Mouse (Mus musculus) gastrocnemius, postnatal 25 days (tissue): ENCODE results near the gene Dapk3. TPM values are rescaled to one million over a fixed set of nuclear protein-coding genes. Genes with fewer than 3 reads are reported as not detected.
A peak's percentile ranks its signal among the peaks of the same experiment; 100 is the strongest.

Source experiments
- DNase-seq: peaks from one replicate; pipeline ENCODE4 v3.0.0; 2022
- long read RNA-seq, 2 experiments: library from polyadenylated mRNA; stranded (forward); transcript quantifications; one replicate each; pipeline ENCODE4 v2.0.0; 2021
- total RNA-seq, 2 experiments: library from RNA; stranded (reverse); gene quantifications; 1 replicate in 1 of 2; 2 replicates in 1 of 2; pipeline ENCODE4 v1.2.3; 2021

Dapk3 gene
- total RNA-seq: 10 to 100 TPM; 22.3 to 22.4 TPM
- long read RNA-seq, experiment 1, transcript Dapk3-202 (9 exons, 1,730 nt): major isoform, 43 of 61 reads
- long read RNA-seq, experiment 1, partial matches to known transcripts: 3 of 61 reads
- long read RNA-seq, experiment 1, other reads (novel, unspliced or antisense): 12 of 61 reads
- long read RNA-seq, experiment 2, transcript Dapk3-202 (9 exons, 1,730 nt): major isoform, 51 of 64 reads
- long read RNA-seq, experiment 2, partial matches to known transcripts: 6 of 64 reads
- long read RNA-seq, experiment 2, other reads (novel, unspliced or antisense): 5 of 64 reads

DNA sequence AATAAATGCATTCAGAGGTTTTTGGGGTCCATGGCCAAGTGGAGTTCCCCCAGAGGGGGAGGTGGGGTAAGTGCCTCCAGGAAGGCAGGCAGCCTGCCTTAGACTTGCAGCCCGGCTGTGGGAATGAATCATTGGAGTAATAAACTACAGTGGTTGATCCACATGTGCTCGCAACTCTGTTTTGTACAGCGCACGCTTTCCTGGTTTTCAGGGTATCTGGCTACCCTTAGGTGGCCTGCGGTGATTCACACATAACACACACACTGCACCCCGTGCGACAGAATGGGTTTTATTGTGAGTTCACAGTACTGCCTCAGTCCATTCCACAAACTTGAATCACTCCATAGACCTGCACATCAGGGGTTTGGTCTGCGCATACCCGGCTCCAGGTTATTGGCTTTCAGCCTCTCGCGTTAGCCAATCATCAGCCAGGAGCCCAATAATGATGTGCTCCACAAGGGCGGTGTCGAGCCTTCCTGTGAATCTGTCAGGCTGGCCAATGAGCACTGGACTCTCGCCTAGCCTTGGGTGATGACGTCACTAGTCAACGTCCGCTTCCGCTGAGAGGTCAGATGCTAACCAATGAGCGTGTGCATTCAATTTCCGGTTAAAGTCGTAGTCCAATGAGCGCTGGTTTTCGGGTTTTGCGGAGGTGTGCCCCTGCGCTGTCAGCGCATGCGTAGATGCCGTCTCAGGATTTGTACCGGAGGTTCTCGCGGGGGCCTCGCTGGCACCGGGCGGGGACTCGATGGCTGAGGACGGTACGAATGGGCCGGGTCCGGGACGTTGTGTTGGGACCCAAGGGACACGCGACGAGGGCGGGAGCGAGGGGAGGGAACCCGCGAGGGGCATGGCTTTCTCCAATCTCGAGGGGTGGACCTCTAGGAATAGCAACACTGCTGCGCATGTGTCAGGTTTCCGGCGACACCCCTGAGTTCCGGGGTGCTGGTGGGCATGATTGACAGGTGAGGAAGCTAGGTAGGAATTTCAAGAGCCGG lies at the start of gene Dapk3:
Gene Dapk3, plus strand, starts transcription at position 670 of the 998 bp plus-strand sequence.
- DNase-seq: peak; percentile 96

- peak; percentile 76 for DNase-seq
Measured at GRCm38 (mm10) chr10:81134181-81134587, 48.6 kb upstream of the Dapk3 start.

- DNase-seq: no peak
Measured at GRCm38 (mm10) chr10:81134966-81135681, 47.7 kb upstream of the Dapk3 start, which contains the start of gene Zbtb7a. Zbtb7a (plus strand) TSS chr10:81135220.

GRCm38 (mm10) chr10:81135831-81136705 lies 46.7 kb upstream of the Dapk3 start:
- peak; percentile 79 for DNase-seq

GRCm38 (mm10) chr10:81136706-81137231 lies 46.0 kb upstream of the Dapk3 start:
- DNase-seq: peak; percentile 89

GRCm38 (mm10) chr10:81137252-81138130 lies 45.3 kb upstream of the Dapk3 start:
- DNase-seq: peak; percentile 99

DNA sequence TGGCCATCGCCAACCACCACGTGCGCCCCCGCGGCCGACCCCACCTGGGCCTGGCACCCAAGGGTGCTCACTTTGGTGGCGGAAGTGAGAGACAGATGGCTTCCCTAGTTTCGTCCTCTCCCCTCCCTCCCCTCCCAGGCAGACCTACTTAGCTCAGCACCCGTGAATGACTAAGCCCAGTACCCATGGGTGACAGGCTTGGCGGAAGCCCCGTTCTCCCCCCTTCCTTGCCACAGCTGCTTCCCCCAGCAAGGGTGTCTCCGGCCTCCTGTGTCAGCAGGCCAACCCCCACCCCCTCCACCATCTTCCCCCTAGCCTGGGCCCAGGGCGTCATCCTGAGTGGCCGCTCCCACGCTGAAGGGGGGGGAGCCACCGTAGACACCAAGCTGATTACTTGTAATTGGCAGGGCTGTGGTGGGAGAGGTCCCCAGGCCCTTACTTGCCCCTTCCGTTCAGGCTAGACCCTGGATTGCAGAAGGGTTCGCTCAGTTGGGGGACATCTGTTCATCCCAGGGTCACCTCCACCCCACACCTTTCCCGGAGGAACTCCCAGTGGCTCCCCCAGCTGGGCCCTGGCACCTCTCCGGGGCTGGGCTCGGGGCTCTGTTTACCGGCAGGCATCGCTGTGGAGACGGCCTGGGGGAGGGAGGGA lies 44.5 kb upstream of the Dapk3 start:
- peak; percentile 66 for DNase-seq

- no peak for DNase-seq
Measured at GRCm38 (mm10) chr10:81138821-81139528, 43.8 kb upstream of the Dapk3 start.

- no peak for DNase-seq
Measured at GRCm38 (mm10) chr10:81139529-81139846, 43.3 kb upstream of the Dapk3 start.

DNA sequence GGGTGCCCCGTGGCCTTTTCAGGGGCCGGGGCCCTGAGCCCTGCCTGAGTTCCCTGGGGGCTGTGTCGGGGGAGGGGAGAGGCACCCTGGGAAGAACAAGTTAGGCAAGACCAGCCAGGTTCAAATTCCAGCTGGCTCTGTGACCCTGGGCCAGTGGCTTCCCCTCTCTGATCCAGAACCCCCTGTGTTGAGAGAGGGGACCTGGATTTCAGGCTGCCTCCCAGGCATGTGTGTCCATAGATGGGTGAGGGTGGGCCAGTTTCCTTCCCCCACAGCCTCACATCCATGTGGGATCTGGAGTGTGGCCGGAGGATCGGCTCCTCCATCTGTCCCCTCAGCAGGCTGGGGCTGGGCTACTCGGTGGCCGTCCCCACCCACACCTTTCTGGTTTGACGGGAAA lies 42.8 kb upstream of the Dapk3 start:
- no peak for DNase-seq

GRCm38 (mm10) chr10:81140717-81141454 lies 41.9 kb upstream of the Dapk3 start:
- DNase-seq: no peak

- DNase-seq: no peak
Measured at GRCm38 (mm10) chr10:81141455-81142210, 41.2 kb upstream of the Dapk3 start.

GRCm38 (mm10) chr10:81142551-81142981 lies 40.2 kb upstream of the Dapk3 start:
- DNase-seq: no peak

DNA sequence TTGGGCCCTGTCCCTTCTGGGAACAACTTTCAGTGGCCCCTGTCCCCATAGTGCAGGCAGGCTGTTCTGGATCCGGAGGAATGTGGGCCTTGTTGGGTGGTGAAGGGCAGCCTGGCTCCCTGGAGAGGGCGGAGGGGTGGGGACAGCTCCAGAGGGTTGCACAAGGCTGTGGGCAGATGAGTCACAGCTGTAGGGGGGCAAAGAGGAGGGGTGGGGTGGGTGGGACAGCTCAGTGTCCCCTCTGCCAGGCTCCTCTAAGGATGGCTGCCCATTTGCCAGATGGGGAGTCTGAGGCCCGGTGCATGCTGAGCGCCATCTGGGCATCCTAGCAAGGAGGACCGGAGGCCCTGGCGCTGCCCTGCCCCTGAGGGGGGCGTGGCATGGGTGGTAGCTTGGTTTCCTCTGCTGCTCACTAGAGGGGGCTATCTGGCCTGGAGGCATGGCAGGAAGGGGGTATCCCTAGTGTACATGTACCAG lies 39.6 kb upstream of the Dapk3 start:
- DNase-seq: no peak

DNA sequence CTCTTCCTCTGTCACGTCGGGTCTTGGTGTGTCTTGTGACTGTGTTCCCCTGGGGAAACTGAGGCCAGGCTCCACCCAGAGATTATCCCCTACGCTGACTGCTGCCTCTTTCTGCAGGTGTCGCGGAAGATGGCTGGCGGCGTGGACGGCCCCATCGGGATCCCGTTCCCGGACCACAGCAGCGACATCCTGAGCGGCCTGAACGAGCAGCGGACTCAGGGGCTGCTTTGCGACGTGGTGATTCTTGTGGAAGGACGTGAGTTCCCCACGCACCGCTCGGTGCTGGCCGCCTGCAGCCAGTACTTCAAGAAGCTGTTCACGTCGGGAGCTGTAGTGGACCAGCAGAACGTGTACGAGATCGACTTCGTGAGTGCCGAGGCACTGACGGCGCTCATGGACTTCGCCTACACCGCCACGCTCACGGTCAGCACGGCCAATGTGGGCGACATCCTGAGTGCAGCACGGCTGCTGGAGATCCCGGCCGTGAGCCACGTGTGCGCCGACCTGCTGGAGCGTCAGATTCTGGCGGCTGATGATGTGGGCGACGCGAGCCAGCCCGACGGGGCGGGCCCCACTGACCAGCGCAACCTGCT lies 38.9 kb upstream of the Dapk3 start:
- no peak for DNase-seq

GRCm38 (mm10) chr10:81144667-81145066 lies 38.1 kb upstream of the Dapk3 start:
- no peak for DNase-seq

DNA sequence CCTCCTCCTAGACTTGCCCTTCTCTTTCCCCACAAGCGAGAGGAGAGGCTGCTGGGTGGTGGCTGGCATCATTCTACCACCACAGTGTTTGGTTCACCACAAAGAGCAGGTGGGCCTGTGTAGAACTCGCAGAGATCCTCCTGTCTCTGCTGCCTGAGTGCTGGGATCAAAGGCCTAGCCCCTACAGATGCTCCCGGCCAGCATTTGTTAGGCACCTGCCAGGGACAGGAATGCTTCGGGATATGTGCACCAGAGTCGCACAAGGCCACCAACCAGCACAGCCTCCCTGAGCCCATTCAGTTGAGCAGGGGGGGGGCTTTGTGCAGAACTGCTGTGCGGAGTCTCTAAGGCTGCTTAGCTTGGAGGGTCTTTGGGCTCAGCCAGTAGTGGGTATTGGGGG lies 37.5 kb upstream of the Dapk3 start:
- no peak for DNase-seq
